Comparison of ENCODE assay signal across 8 mouse cellular contexts in the genomic region with DNA sequence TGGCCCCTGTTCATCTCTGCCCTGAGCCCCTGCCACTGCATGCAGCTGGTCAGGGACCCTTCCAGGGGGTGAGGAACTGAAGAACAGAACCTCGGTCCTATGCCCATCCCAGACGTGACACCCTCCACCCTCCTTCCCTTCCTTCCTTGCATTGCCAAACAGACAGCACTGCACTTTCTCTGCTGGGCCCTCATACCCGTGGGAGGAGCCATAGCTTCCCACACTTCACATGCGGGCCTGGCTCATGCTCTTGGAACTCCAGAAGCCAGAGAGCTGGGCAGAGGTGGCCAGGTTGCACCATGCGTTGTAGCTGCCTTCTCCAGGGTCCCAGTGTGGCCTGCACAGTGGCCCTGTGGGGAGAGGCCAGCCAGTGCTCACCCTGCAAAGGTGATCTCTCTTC.
DNase-seq lines count a peak whose midpoint lies in the region; ATAC-seq and TF ChIP-seq lines count a peak whose summit lies in the region.

No protein-coding gene starts in this region.

- whole genome bisulfite sequencing in forebrain, embryonic 10.5 days, result 55% methylated on average over 5 of the region's 5 CpGs
- 35% methylated on average over 5 of the region's 5 CpGs for WGBS in forebrain, embryonic 16.5 days
- whole genome bisulfite sequencing in lung, embryonic 15.5 days, result 29% methylated on average over 5 of the region's 5 CpGs
- WGBS in heart, postnatal 0 days, result 29% methylated on average over 5 of the region's 5 CpGs
- WGBS in neural tube, embryonic 14.5 days, result 63% methylated on average over 5 of the region's 5 CpGs
- WGBS in thymus, adult 2 months, result 58% methylated on average over 5 of the region's 5 CpGs

- no peak overlapping the region for H3K4me2 ChIP-seq in forebrain, embryonic 16.5 days (ENCODE audit: low read length)
- H3K4me2 ChIP-seq in lung, embryonic 15.5 days, result no peak overlapping the region
- H3K4me2 ChIP-seq in heart, postnatal 0 days (ENCODE audit: low read depth, low read length), result no peak overlapping the region
- H3K4me2 ChIP-seq in neural tube, embryonic 14.5 days (ENCODE audit: low read depth, low read length), result no peak overlapping the region

- H3K9ac ChIP-seq in forebrain, embryonic 16.5 days (replicated peaks; ENCODE audit: low read depth, low read length), result no peak overlapping the region; the same call in 1 of the 2 replicates
- H3K9ac ChIP-seq in lung, embryonic 15.5 days, result no peak overlapping the region
- no peak overlapping the region for H3K9ac ChIP-seq in heart, postnatal 0 days (replicated peaks; ENCODE audit: low read depth, low read length)
- H3K9ac ChIP-seq in neural tube, embryonic 14.5 days (replicated peaks; ENCODE audit: low read depth, low read length), result 0 out of 2 replicates have a peak overlapping the region, but pooled peaks have one; percentile 11

- no peak for TF ChIP-seq EP300 in heart, postnatal 0 days (IDR thresholded peaks at IDR 0.05; ENCODE audit: low read depth)

- no peak for TF ChIP-seq CTCF in heart, postnatal 0 days (IDR thresholded peaks at IDR 0.05; ENCODE audit: low read depth)
- TF ChIP-seq CTCF in thymus, adult 2 months (IDR thresholded peaks at IDR 0.05; ENCODE audit: borderline replicate concordance, control insufficient read depth, extremely low read depth, insufficient read depth, low read length, poor library complexity), result no peak

- peak overlapping the region; percentile 77 for H3K27ac ChIP-seq in forebrain, embryonic 10.5 days
- no peak overlapping the region for H3K27ac ChIP-seq in forebrain, embryonic 16.5 days (ENCODE audit: low read length)
- peak overlapping the region; percentile 45; the same call in 1 of the 2 replicates for H3K27ac ChIP-seq in lung, embryonic 15.5 days
- H3K27ac ChIP-seq in heart, postnatal 0 days (ENCODE audit: low read depth), result peak overlapping the region; percentile 34; the same call in 1 of the 2 replicates
- H3K27ac ChIP-seq in neural tube, embryonic 14.5 days (ENCODE audit: low read depth, low read length), result no peak overlapping the region; the same call in 1 of the 2 replicates
- no peak overlapping the region for H3K27ac ChIP-seq in thymus, adult 2 months (ENCODE audit: control insufficient read depth, insufficient read depth, low read length)

- H3K27me3 ChIP-seq in forebrain, embryonic 10.5 days (ENCODE audit: poor library complexity, severe bottlenecking), result no peaks in the 10 kb centered on the region
- no peaks in the 10 kb centered on the region for H3K27me3 ChIP-seq in forebrain, embryonic 16.5 days (replicated peaks; ENCODE audit: control insufficient read depth, insufficient read depth, low read length)
- H3K27me3 ChIP-seq in lung, embryonic 15.5 days, result no peaks in the 10 kb centered on the region
- no peaks in the 10 kb centered on the region for H3K27me3 ChIP-seq in heart, postnatal 0 days (ENCODE audit: control insufficient read depth, insufficient read depth, low read length)
- no peaks in the 10 kb centered on the region for H3K27me3 ChIP-seq in neural tube, embryonic 14.5 days (ENCODE audit: control insufficient read depth, insufficient read depth, low read length)
- H3K27me3 ChIP-seq in thymus, adult 2 months (ENCODE audit: control insufficient read depth, insufficient read depth, low read length), result no peaks in the 10 kb centered on the region

- TF ChIP-seq POLR2A in thymus, adult 2 months (IDR thresholded peaks at IDR 0.05; ENCODE audit: control insufficient read depth, extremely low read depth, insufficient read depth, low read length, poor library complexity), result no peak

- peaks cover 79% of the 10 kb centered on the region for H3K36me3 ChIP-seq in forebrain, embryonic 10.5 days (replicated peaks)
- peaks cover 7% of the 10 kb centered on the region for H3K36me3 ChIP-seq in forebrain, embryonic 16.5 days (ENCODE audit: control insufficient read depth, insufficient read depth)
- H3K36me3 ChIP-seq in lung, embryonic 15.5 days, result peaks cover 36% of the 10 kb centered on the region
- H3K36me3 ChIP-seq in heart, postnatal 0 days (replicated peaks; ENCODE audit: control insufficient read depth, insufficient read depth, low read length), result peaks cover 59% of the 10 kb centered on the region
- H3K36me3 ChIP-seq in neural tube, embryonic 14.5 days (ENCODE audit: control insufficient read depth, insufficient read depth, low read length), result peaks cover 21% of the 10 kb centered on the region
- H3K36me3 ChIP-seq in thymus, adult 2 months (ENCODE audit: control insufficient read depth, insufficient read depth, low read length), result no peaks in the 10 kb centered on the region

- no peak for DNase-seq in forebrain, embryonic 10.5 days (ENCODE audit: extremely low spot score, low spot score)
- no peak for DNase-seq in lung, postnatal 10 days
- DNase-seq in heart, postnatal 0 days (ENCODE audit: low spot score), result no peak
- no peak for DNase-seq in urinary bladder, postnatal 25 days (ENCODE audit: low spot score)
- no peak for DNase-seq in thymus, adult 2 months

- no peak for ATAC-seq in forebrain, embryonic 16.5 days
- no peak for ATAC-seq in lung, embryonic 15.5 days (ENCODE audit: borderline replicate concordance, extremely low read depth, low FRiP score, low TSS enrichment)
- ATAC-seq in heart, postnatal 0 days (ENCODE audit: insufficient read depth, low read depth), result no peak
- ATAC-seq in neural tube, embryonic 14.5 days (ENCODE audit: low read depth), result no peak

- peaks cover 31% of the 10 kb centered on the region for H3K4me1 ChIP-seq in forebrain, embryonic 10.5 days
- peaks cover 20% of the 10 kb centered on the region for H3K4me1 ChIP-seq in forebrain, embryonic 16.5 days (replicated peaks; ENCODE audit: control insufficient read depth, insufficient read depth, low read length)
- H3K4me1 ChIP-seq in lung, embryonic 15.5 days, result peaks cover 36% of the 10 kb centered on the region
- H3K4me1 ChIP-seq in heart, postnatal 0 days (ENCODE audit: control insufficient read depth, insufficient read depth), result peaks cover 7% of the 10 kb centered on the region; the same call in 1 of the 2 replicates
- H3K4me1 ChIP-seq in neural tube, embryonic 14.5 days (ENCODE audit: control insufficient read depth, insufficient read depth, low read length), result peaks cover 11% of the 10 kb centered on the region; the same call in 1 of the 2 replicates
- H3K4me1 ChIP-seq in thymus, adult 2 months (replicated peaks; ENCODE audit: control insufficient read depth, insufficient read depth, low read length), result peaks cover 2% of the 10 kb centered on the region; the same call in 1 of the 2 replicates

- no peak overlapping the region for H3K4me3 ChIP-seq in forebrain, embryonic 10.5 days
- no peak overlapping the region for H3K4me3 ChIP-seq in forebrain, embryonic 16.5 days (replicated peaks; ENCODE audit: low read length)
- no peak overlapping the region for H3K4me3 ChIP-seq in lung, embryonic 15.5 days
- H3K4me3 ChIP-seq in heart, postnatal 0 days (ENCODE audit: low read depth, low read length), result no peak overlapping the region
- H3K4me3 ChIP-seq in neural tube, embryonic 14.5 days (ENCODE audit: low read depth, low read length), result no peak overlapping the region
- H3K4me3 ChIP-seq in thymus, adult 2 months (ENCODE audit: control insufficient read depth, insufficient read depth, low read length), result no peak overlapping the region

- H3K9me3 ChIP-seq in forebrain, embryonic 10.5 days, result no peaks in the 10 kb centered on the region
- H3K9me3 ChIP-seq in forebrain, embryonic 16.5 days (ENCODE audit: control insufficient read depth, low read length), result no peaks in the 10 kb centered on the region
- H3K9me3 ChIP-seq in lung, embryonic 15.5 days, result no peaks in the 10 kb centered on the region
- H3K9me3 ChIP-seq in heart, postnatal 0 days (replicated peaks; ENCODE audit: control insufficient read depth, low read length), result no peaks in the 10 kb centered on the region
- no peaks in the 10 kb centered on the region for H3K9me3 ChIP-seq in neural tube, embryonic 14.5 days (ENCODE audit: control insufficient read depth, low read length)

Comparison
In these comparisons a context has a peak if more than half of its experiments do, and no peak if none do; other contexts are left out.
1. H3K27ac ChIP-seq: peak in forebrain, embryonic 10.5 days (single experiment), lung, embryonic 15.5 days (single experiment) and heart, postnatal 0 days (single experiment); none in forebrain, embryonic 16.5 days (single experiment), neural tube, embryonic 14.5 days (single experiment) and thymus, adult 2 months (single experiment).